Mouse (Mus musculus) midbrain, embryonic 12.5 days (tissue): ENCODE results near the gene Zdhhc13. TPM values are rescaled to one million over a fixed set of nuclear protein-coding genes. Genes with fewer than 3 reads are reported as not detected.

ENCODE experiments used
- ATAC-seq: fragments of 200-750 bp; cut with Nextera tagmentation; 2 replicates; pipeline ENCODE4 v1.8.0; 2017; ENCODE audit warnings: low read depth, moderate TSS enrichment, moderate library complexity; ENCODE audit not compliant: low FRiP score
- H3K27ac ChIP-seq: fragments of 300-500 bp; sonication (generic); replicated peaks from 2 replicates; pipeline ENCODE4 v1.5.1; 2016; ENCODE audit warnings: mild to moderate bottlenecking
- H3K27me3 ChIP-seq: fragments of 300-500 bp; sonication (generic); 2 replicates; pipeline ENCODE4 v1.6.1; 2016; ENCODE audit warnings: mild to moderate bottlenecking
- H3K36me3 ChIP-seq: fragments of 300-500 bp; sonication (generic); 2 replicates; pipeline ENCODE4 v1.6.1; 2016
- H3K4me1 ChIP-seq: fragments of 300-500 bp; sonication (generic); 2 replicates; pipeline ENCODE4 v1.6.1; 2016
- H3K4me2 ChIP-seq: fragments of 300-500 bp; sonication (generic); replicated peaks from 2 replicates; pipeline ENCODE4 v1.6.1; 2016; ENCODE audit warnings: mild to moderate bottlenecking, moderate library complexity
- H3K4me3 ChIP-seq: fragments of 300-500 bp; sonication (generic); 2 replicates; pipeline ENCODE4 v1.5.1; 2016; ENCODE audit warnings: mild to moderate bottlenecking
- H3K9ac ChIP-seq: fragments of 300-500 bp; sonication (generic); replicated peaks from 2 replicates; pipeline ENCODE4 v1.6.1; 2016; ENCODE audit warnings: mild to moderate bottlenecking, moderate library complexity
- H3K9me3 ChIP-seq: fragments of 300-500 bp; sonication (generic); 2 replicates; pipeline ENCODE4 v1.6.1; 2016; ENCODE audit warnings: mild to moderate bottlenecking
- WGBS: fragments of 180-500 bp; shearing (Covaris S2); methylation state at CpG from one replicate; pipeline ENCODE4 v1.1.7; 2016; 5-methylcytosine and 5-hydroxymethylcytosine counted together
- polyA plus RNA-seq: library from polyadenylated mRNA; unstranded; fragments of >200 nt; fragmentation: Nextera tagmentation; extraction: Ambion mirVana; gene quantifications from 2 replicates; pipeline ENCODE4 v1.2.1, GENCODE M21; 2016

The Zdhhc13 gene
- polyA plus RNA-seq, 1 experiment from 2014 or later = 35.7 TPM

- Histone ChIP-seq H3K4me2 (no peak overlapping the region), H3K27ac (no peak overlapping the region), H3K4me1 (peaks cover 10% of the 10 kb centered on the region), H3K9ac (no peak overlapping the region), H3K9me3 (no peaks in the 10 kb centered on the region), H3K36me3 (peaks cover 24% of the 10 kb centered on the region), H3K4me3 (no peak overlapping the region), H3K27me3 (peaks cover 72% of the 10 kb centered on the region)
- ATAC-seq = no peak
- WGBS = 70% methylated on average over 2 of the region's 2 CpGs
These were observed 41.6 kb downstream of the Zdhhc13 start for GRCm38 (mm10) chr7:48830395-48830794.

- Histone ChIP-seq H3K27ac (no peak overlapping the region), H3K4me3 (no peak overlapping the region), H3K4me2 (no peak overlapping the region), H3K27me3 (peaks cover 88% of the 10 kb centered on the region), H3K4me1 (peaks cover 14% of the 10 kb centered on the region), H3K36me3 (peaks cover 3% of the 10 kb centered on the region), H3K9me3 (no peaks in the 10 kb centered on the region), H3K9ac (no peak overlapping the region)
- 92% methylated on average over 1 of the region's 1 CpGs for WGBS
- ATAC-seq = no peak
These were observed 43.9 kb downstream of the Zdhhc13 start for GRCm38 (mm10) chr7:48832735-48833134.

- Histone ChIP-seq H3K4me2 (no peak overlapping the region), H3K4me3 (no peak overlapping the region), H3K27me3 (peaks cover 90% of the 10 kb centered on the region), H3K9me3 (no peaks in the 10 kb centered on the region), H3K27ac (no peak overlapping the region), H3K4me1 (peaks cover 14% of the 10 kb centered on the region), H3K9ac (no peak overlapping the region), H3K36me3 (no peaks in the 10 kb centered on the region)
- no peak for ATAC-seq
- 54% methylated on average over 4 of the region's 4 CpGs for WGBS
These were observed 45.7 kb downstream of the Zdhhc13 start for GRCm38 (mm10) chr7:48834371-48834970.

- Histone ChIP-seq H3K4me2 (no peak overlapping the region), H3K9ac (no peak overlapping the region), H3K9me3 (no peaks in the 10 kb centered on the region), H3K36me3 (no peaks in the 10 kb centered on the region), H3K27me3 (peaks cover 91% of the 10 kb centered on the region), H3K27ac (no peak overlapping the region), H3K4me1 (peaks cover 14% of the 10 kb centered on the region), H3K4me3 (no peak overlapping the region)
- ATAC-seq = peak; percentile 54
- WGBS = 48% methylated on average over 12 of the region's 12 CpGs
These were observed 46.3 kb downstream of the Zdhhc13 start for GRCm38 (mm10) chr7:48834989-48835626.

GRCm38 (mm10) chr7:48836949-48837348 lies 48.1 kb downstream of the Zdhhc13 start:
- Histone ChIP-seq H3K36me3 (no peaks in the 10 kb centered on the region), H3K4me1 (peaks cover 14% of the 10 kb centered on the region), H3K4me3 (no peak overlapping the region), H3K9ac (no peak overlapping the region), H3K9me3 (no peaks in the 10 kb centered on the region), H3K27ac (no peak overlapping the region), H3K27me3 (peaks cover 87% of the 10 kb centered on the region), H3K4me2 (no peak overlapping the region)
- 86% methylated on average over 6 of the region's 6 CpGs for WGBS
- no peak for ATAC-seq

- no peak overlapping the region for H3K27ac ChIP-seq
- H3K36me3 ChIP-seq = no peaks in the 10 kb centered on the region
- ATAC-seq = no peak
- H3K4me3 ChIP-seq = no peak overlapping the region
- H3K9ac ChIP-seq = no peak overlapping the region
- no peak overlapping the region for H3K4me2 ChIP-seq
- peaks cover 14% of the 10 kb centered on the region for H3K4me1 ChIP-seq
- no peaks in the 10 kb centered on the region for H3K9me3 ChIP-seq
- 69% methylated on average over 2 of the region's 2 CpGs for WGBS
- H3K27me3 ChIP-seq = peaks cover 86% of the 10 kb centered on the region
These were observed 49.6 kb downstream of the Zdhhc13 start for GRCm38 (mm10) chr7:48838434-48838833.

- no peak overlapping the region for H3K9ac ChIP-seq
- 83% methylated on average over 2 of the region's 2 CpGs for WGBS
- H3K4me1 ChIP-seq = peaks cover 2% of the 10 kb centered on the region
- no peak for ATAC-seq
- H3K9me3 ChIP-seq = no peaks in the 10 kb centered on the region
- no peak overlapping the region for H3K27ac ChIP-seq
- no peak overlapping the region for H3K4me3 ChIP-seq
- no peaks in the 10 kb centered on the region for H3K36me3 ChIP-seq
- H3K4me2 ChIP-seq = no peak overlapping the region
- H3K27me3 ChIP-seq = peaks cover 87% of the 10 kb centered on the region
These were observed 51.7 kb downstream of the Zdhhc13 start for GRCm38 (mm10) chr7:48840545-48840944.

- H3K36me3 ChIP-seq = no peaks in the 10 kb centered on the region
- no peak overlapping the region for H3K4me3 ChIP-seq
- WGBS = 70% methylated on average over 4 of the region's 4 CpGs
- no peaks in the 10 kb centered on the region for H3K9me3 ChIP-seq
- peaks cover 84% of the 10 kb centered on the region for H3K27me3 ChIP-seq
- ATAC-seq = no peak
- no peak overlapping the region for H3K4me2 ChIP-seq
- no peaks in the 10 kb centered on the region for H3K4me1 ChIP-seq
- no peak overlapping the region for H3K9ac ChIP-seq
- no peak overlapping the region for H3K27ac ChIP-seq
These were observed 52.7 kb downstream of the Zdhhc13 start for GRCm38 (mm10) chr7:48841538-48841937.

- Histone ChIP-seq H3K4me2 (no peak overlapping the region), H3K9me3 (no peaks in the 10 kb centered on the region), H3K27ac (no peak overlapping the region), H3K36me3 (no peaks in the 10 kb centered on the region), H3K4me3 (no peak overlapping the region), H3K4me1 (no peaks in the 10 kb centered on the region), H3K9ac (no peak overlapping the region), H3K27me3 (peaks cover 82% of the 10 kb centered on the region)
- WGBS = 72% methylated on average over 3 of the region's 3 CpGs
- ATAC-seq = no peak
These were observed 53.5 kb downstream of the Zdhhc13 start for GRCm38 (mm10) chr7:48842353-48842752.

GRCm38 (mm10) chr7:48843541-48843940 lies 54.7 kb downstream of the Zdhhc13 start:
- 90% methylated on average over 5 of the region's 5 CpGs for WGBS
- Histone ChIP-seq H3K9ac (no peak overlapping the region), H3K36me3 (no peaks in the 10 kb centered on the region), H3K4me1 (peaks cover 7% of the 10 kb centered on the region; the same call in 1 of the 2 replicates), H3K9me3 (no peaks in the 10 kb centered on the region), H3K27ac (no peak overlapping the region), H3K4me3 (no peak overlapping the region), H3K27me3 (peaks cover 74% of the 10 kb centered on the region), H3K4me2 (no peak overlapping the region)
- no peak for ATAC-seq

GRCm38 (mm10) chr7:48845213-48845973 lies 56.6 kb downstream of the Zdhhc13 start:
- Histone ChIP-seq H3K4me2 (no peak overlapping the region), H3K36me3 (no peaks in the 10 kb centered on the region), H3K9ac (no peak overlapping the region), H3K27me3 (peaks cover 56% of the 10 kb centered on the region), H3K27ac (no peak overlapping the region), H3K4me3 (no peak overlapping the region), H3K9me3 (no peaks in the 10 kb centered on the region), H3K4me1 (peaks cover 7% of the 10 kb centered on the region; the same call in 1 of the 2 replicates)
- no peak for ATAC-seq
- 92% methylated on average over 12 of the region's 12 CpGs for WGBS

GRCm38 (mm10) chr7:48846755-48847154 lies 58.0 kb downstream of the Zdhhc13 start:
- H3K27ac ChIP-seq = no peak overlapping the region
- WGBS = 62% methylated on average over 6 of the region's 6 CpGs
- peaks cover 49% of the 10 kb centered on the region for H3K27me3 ChIP-seq
- no peak for ATAC-seq
- peaks cover 7% of the 10 kb centered on the region; the same call in 1 of the 2 replicates for H3K4me1 ChIP-seq
- H3K4me3 ChIP-seq = no peak overlapping the region
- no peak overlapping the region for H3K9ac ChIP-seq
- H3K36me3 ChIP-seq = no peaks in the 10 kb centered on the region
- H3K9me3 ChIP-seq = no peaks in the 10 kb centered on the region
- H3K4me2 ChIP-seq = no peak overlapping the region
